Mouse (Mus musculus) liver, embryonic 16.5 days (tissue): ENCODE results near the gene B3gnt9. TPM values are rescaled to one million over a fixed set of nuclear protein-coding genes. Genes with fewer than 3 reads are reported as not detected.
"Not testable (repeated sequence)": the region's sequence is repeated elsewhere in the genome, so short reads cannot be mapped to it uniquely, and the experiment has no call there.

Experiments used
- ATAC-seq: fragments of 200-750 bp; cut with Nextera tagmentation; 2 replicates; pipeline ENCODE4 v1.8.0; 2017; ENCODE audit warnings: low read depth, mild to moderate bottlenecking, moderate number of reproducible peaks, moderate library complexity
- H3K27ac ChIP-seq: fragments of 300-500 bp; sonication (generic); 2 replicates; pipeline ENCODE4 v1.5.1; 2014; ENCODE audit warnings: mild to moderate bottlenecking, low read length
- H3K27me3 ChIP-seq: fragments of 300-500 bp; sonication (generic); 2 replicates; pipeline ENCODE4 v1.6.1; 2014; ENCODE audit warnings: low read depth, low read length, mixed read lengths; ENCODE audit not compliant: control insufficient read depth, insufficient read depth
- H3K36me3 ChIP-seq: fragments of 300-500 bp; sonication (generic); 2 replicates; pipeline ENCODE4 v1.6.1; 2014; ENCODE audit warnings: mild to moderate bottlenecking; ENCODE audit not compliant: control insufficient read depth, insufficient read depth
- H3K4me1 ChIP-seq: fragments of 300-500 bp; sonication (generic); 2 replicates; pipeline ENCODE4 v1.6.1; 2014; ENCODE audit warnings: low read depth, low read length, mixed read lengths; ENCODE audit not compliant: control insufficient read depth
- H3K4me2 ChIP-seq: fragments of 300-500 bp; sonication (generic); 2 replicates; pipeline ENCODE4 v1.6.1; 2014; ENCODE audit warnings: low read depth, low read length, mixed read lengths
- H3K4me3 ChIP-seq: fragments of 300-500 bp; sonication (generic); 2 replicates; pipeline ENCODE4 v1.5.1; 2014; ENCODE audit warnings: low read depth, mild to moderate bottlenecking, low read length
- H3K9ac ChIP-seq: fragments of 300-500 bp; sonication (generic); 2 replicates; pipeline ENCODE4 v1.6.1; 2014; ENCODE audit warnings: low read depth, low read length
- H3K9me3 ChIP-seq: fragments of 300-500 bp; sonication (generic); replicated peaks from 2 replicates; pipeline ENCODE4 v1.6.1; 2016; ENCODE audit warnings: low read length; ENCODE audit not compliant: control insufficient read depth
- WGBS: fragments of 180-500 bp; shearing (Covaris S2); extraction: QIAGEN DNeasy Blood & Tissue Kit; methylation state at CpG from one replicate; pipeline ENCODE4 v1.1.7; 2014; ENCODE audit not compliant: insufficient replicate concordance; 5-methylcytosine and 5-hydroxymethylcytosine counted together
- polyA plus RNA-seq: library from polyadenylated mRNA; unstranded; fragments of >200 nt; fragmentation: Nextera tagmentation; extraction: Ambion mirVana; gene quantifications from 2 replicates; pipeline ENCODE4 v1.2.1, GENCODE M21; 2015

B3gnt9 gene
- polyA plus RNA-seq, 1 experiment from 2014 or later = 2.5 TPM

- not testable (repeated sequence) for H3K9me3 ChIP-seq, H3K27ac ChIP-seq, H3K9ac ChIP-seq, H3K4me3 ChIP-seq, H3K27me3 ChIP-seq, H3K4me2 ChIP-seq, H3K36me3 ChIP-seq, ATAC-seq
- 73% methylated on average over 4 of the region's 4 CpGs for WGBS
- peaks cover 20% of the 10 kb centered on the region for H3K4me1 ChIP-seq
These were observed 22.6 kb downstream of the B3gnt9 start for GRCm38 (mm10) chr8:105232321-105232693.

GRCm38 (mm10) chr8:105231503-105232320, 23.2 kb downstream of the B3gnt9 start:
- H3K27me3 ChIP-seq = no peaks in the 10 kb centered on the region
- H3K9ac ChIP-seq = no peak overlapping the region
- no peak overlapping the region for H3K4me3 ChIP-seq
- H3K36me3 ChIP-seq = peaks cover 9% of the 10 kb centered on the region; the same call in 1 of the 2 replicates
- H3K27ac ChIP-seq = no peak overlapping the region
- WGBS = 61% methylated on average over 12 of the region's 12 CpGs
- H3K4me2 ChIP-seq = no peak overlapping the region
- ATAC-seq = no peak
- no peaks in the 10 kb centered on the region for H3K9me3 ChIP-seq
- H3K4me1 ChIP-seq = peaks cover 20% of the 10 kb centered on the region

GRCm38 (mm10) chr8:105225917-105226316, 29.0 kb downstream of the B3gnt9 start:
- Histone ChIP-seq H3K4me2 (peak overlapping the region; percentile 81), H3K9ac (peak overlapping the region; percentile 96), H3K27me3 (no peaks in the 10 kb centered on the region), H3K9me3 (no peaks in the 10 kb centered on the region), H3K4me1 (peaks cover 14% of the 10 kb centered on the region), H3K4me3 (peak overlapping the region; percentile 95), H3K36me3 (no peaks in the 10 kb centered on the region), H3K27ac (peak overlapping the region; percentile 94)
- ATAC-seq = peak; percentile 20
- 11% methylated on average over 6 of the region's 6 CpGs for WGBS

- H3K9me3 ChIP-seq = no peaks in the 10 kb centered on the region
These were observed 29.7 kb downstream of the B3gnt9 start for GRCm38 (mm10) chr8:105225272-105225593.

GRCm38 (mm10) chr8:105224413-105225271, 30.3 kb downstream of the B3gnt9 start, which contains the start of gene D230025D16Rik:
D230025D16Rik (plus strand) TSS chr8:105225145.
- H3K4me1 ChIP-seq = peaks cover 14% of the 10 kb centered on the region
- H3K9ac ChIP-seq = peak within 1 kb of the TSS; percentile 96
- H3K36me3 ChIP-seq = no peaks in the 10 kb centered on the region
- no peaks in the 10 kb centered on the region for H3K27me3 ChIP-seq
- WGBS = 5% methylated on average over 34 of the region's 34 CpGs
- peak within 1 kb of the TSS; percentile 95 for H3K4me3 ChIP-seq
- ATAC-seq = peak; percentile 88
- H3K27ac ChIP-seq = peak within 1 kb of the TSS; percentile 94
- peak within 1 kb of the TSS; percentile 89 for H3K4me2 ChIP-seq
- H3K9me3 ChIP-seq = no peaks in the 10 kb centered on the region

More at GRCm38 (mm10) chr8:105225272-105225593, 29.7 kb downstream of the B3gnt9 start:
- peak overlapping the region; percentile 94 for H3K27ac ChIP-seq
- H3K4me2 ChIP-seq = peak overlapping the region; percentile 81
- H3K4me1 ChIP-seq = peaks cover 14% of the 10 kb centered on the region
- ATAC-seq = no peak
- under 1% methylated on average over 27 of the region's 27 CpGs for WGBS
- H3K27me3 ChIP-seq = no peaks in the 10 kb centered on the region
- H3K36me3 ChIP-seq = no peaks in the 10 kb centered on the region
- H3K4me3 ChIP-seq = peak overlapping the region; percentile 95
- peak overlapping the region; percentile 96 for H3K9ac ChIP-seq

GRCm38 (mm10) chr8:105223850-105224249, 31.1 kb downstream of the B3gnt9 start:
- Histone ChIP-seq H3K4me2 (no peak overlapping the region), H3K4me1 (peaks cover 14% of the 10 kb centered on the region), H3K9me3 (no peaks in the 10 kb centered on the region), H3K36me3 (no peaks in the 10 kb centered on the region), H3K27me3 (no peaks in the 10 kb centered on the region), H3K27ac (no peak overlapping the region), H3K9ac (no peak overlapping the region; the same call in 1 of the 2 replicates), H3K4me3 (no peak overlapping the region)
- 74% methylated on average over 7 of the region's 7 CpGs for WGBS
- ATAC-seq = no peak

- no peak for ATAC-seq
- 57% methylated on average over 5 of the region's 5 CpGs for WGBS
These were observed 36.9 kb downstream of the B3gnt9 start for GRCm38 (mm10) chr8:105217926-105218522.

GRCm38 (mm10) chr8:105214104-105214503, 40.8 kb downstream of the B3gnt9 start:
- Histone ChIP-seq H3K4me2 (no peak overlapping the region), H3K9me3 (no peaks in the 10 kb centered on the region), H3K4me3 (no peak overlapping the region), H3K9ac (no peak overlapping the region), H3K27ac (no peak overlapping the region), H3K4me1 (no peaks in the 10 kb centered on the region; the same call in 1 of the 2 replicates), H3K27me3 (no peaks in the 10 kb centered on the region), H3K36me3 (no peaks in the 10 kb centered on the region)
- ATAC-seq = no peak
- WGBS = 81% methylated on average over 5 of the region's 5 CpGs

More at GRCm38 (mm10) chr8:105217926-105218522, 36.9 kb downstream of the B3gnt9 start:
- H3K4me2 ChIP-seq = no peak overlapping the region
- H3K36me3 ChIP-seq = no peaks in the 10 kb centered on the region
- no peak overlapping the region for H3K9ac ChIP-seq
- no peaks in the 10 kb centered on the region for H3K4me1 ChIP-seq
- H3K9me3 ChIP-seq = no peaks in the 10 kb centered on the region
- H3K27ac ChIP-seq = no peak overlapping the region
- no peak overlapping the region for H3K4me3 ChIP-seq
- H3K27me3 ChIP-seq = no peaks in the 10 kb centered on the region
